Mouse (Mus musculus) bone marrow, adult 2 months (tissue): Measurements from ENCODE around the gene Ap1g1. TPM values are rescaled to one million over a fixed set of nuclear protein-coding genes. Genes with fewer than 3 reads are reported as not detected.
"Not testable (repeated sequence)": the region's sequence is repeated elsewhere in the genome, so short reads cannot be mapped to it uniquely, and the experiment has no call there.

ENCODE experiments used
- H3K27ac ChIP-seq: fragments of 200-500 bp; 2 replicates; pipeline ENCODE4 v1.5.1; 2012; ENCODE audit warnings: low read depth, mild to moderate bottlenecking, control low read depth, inconsistent platforms, low read length; ENCODE audit not compliant: control insufficient read depth, poor library complexity, insufficient read depth
- H3K4me1 ChIP-seq: fragments of 200-500 bp; 2 replicates; pipeline ENCODE4 v1.6.1; 2011; ENCODE audit warnings: low read length; ENCODE audit not compliant: control insufficient read depth, insufficient read depth
- H3K4me3 ChIP-seq: fragments of 200-500 bp; replicated peaks from 2 replicates; pipeline ENCODE3; 2011; ENCODE audit warnings: mild to moderate bottlenecking, low read depth, low read length, control low read depth; ENCODE audit not compliant: control insufficient read depth
- CTCF ChIP-seq: fragments of 200-500 bp; IDR thresholded peaks from 2 replicates; pipeline ENCODE4 v1.5.1; 2011; ENCODE audit warnings: low read length, control low read depth; ENCODE audit not compliant: control insufficient read depth, insufficient read depth
- POLR2A ChIP-seq: fragments of 200-500 bp; IDR thresholded peaks from 2 replicates; pipeline ENCODE4 v1.6.1; 2011; ENCODE audit warnings: low read depth, mild to moderate bottlenecking, control low read depth, low read length, borderline replicate concordance; ENCODE audit not compliant: control insufficient read depth
- WGBS: fragments of 180-500 bp; shearing (Covaris S2); methylation state at CpG from one replicate; pipeline ENCODE4 v1.1.7; 2018; 5-methylcytosine and 5-hydroxymethylcytosine counted together
- polyA plus RNA-seq: library from polyadenylated mRNA; stranded (reverse); fragments of >200 nt; gene quantifications from 2 replicates; pipeline ENCODE4 v1.2.4, GENCODE M21; 2011; ENCODE audit warnings: low replicate concordance; ENCODE audit not compliant: missing spikeins, insufficient read depth, insufficient read length

Ap1g1 gene
- polyA plus RNA-seq, 1 experiment: 34.5 TPM

GRCm38 (mm10) chr8:109864798-109865197, 86.4 kb downstream of the Ap1g1 start:
- Histone ChIP-seq H3K4me1 (no peaks in the 10 kb centered on the region; the same call in 1 of the 2 replicates), H3K4me3 (no peak overlapping the region), H3K27ac (peak overlapping the region; percentile 79; the same call in 1 of the 2 replicates)
- 60% methylated on average over 2 of the region's 2 CpGs for WGBS
- no peak for TF ChIP-seq CTCF
- no peak for TF ChIP-seq POLR2A

- 75% methylated on average over 4 of the region's 4 CpGs for WGBS
- Histone ChIP-seq H3K4me3 (peak overlapping the region; percentile 25), H3K4me1 (no peaks in the 10 kb centered on the region; the same call in 1 of the 2 replicates), H3K27ac (peak overlapping the region; percentile 87)
- TF ChIP-seq POLR2A (no peak), CTCF (no peak)
Measured at GRCm38 (mm10) chr8:109865536-109865935, 87.2 kb downstream of the Ap1g1 start.

- H3K4me3 ChIP-seq: no peak overlapping the region
- no peaks in the 10 kb centered on the region; the same call in 1 of the 2 replicates for H3K4me1 ChIP-seq
- no peak overlapping the region for H3K27ac ChIP-seq
- 73% methylated on average over 5 of the region's 5 CpGs for WGBS
- TF ChIP-seq CTCF (no peak), POLR2A (no peak)
Measured at GRCm38 (mm10) chr8:109866690-109867089, 88.3 kb downstream of the Ap1g1 start.

GRCm38 (mm10) chr8:109868003-109868679, 89.8 kb downstream of the Ap1g1 start, which contains the start of gene Phlpp2:
Gene Phlpp2, plus strand, starts transcription at chr8:109868542.
- Histone ChIP-seq H3K4me3 (peak within 1 kb of the TSS; percentile 71), H3K27ac (peak within 1 kb of the TSS; percentile 87), H3K4me1 (no peaks in the 10 kb centered on the region; the same call in 1 of the 2 replicates)
- 1% methylated on average over 42 of the region's 42 CpGs for WGBS
- TF ChIP-seq CTCF: no peak
- peak; percentile 98 for TF ChIP-seq POLR2A

GRCm38 (mm10) chr8:109868680-109869361, 90.5 kb downstream of the Ap1g1 start:
- under 1% methylated on average over 78 of the region's 78 CpGs for WGBS
- TF ChIP-seq CTCF (no peak), POLR2A (no peak)
- H3K4me3 ChIP-seq: peak overlapping the region; percentile 71
- peak overlapping the region; percentile 87 for H3K27ac ChIP-seq
- no peaks in the 10 kb centered on the region; the same call in 1 of the 2 replicates for H3K4me1 ChIP-seq

- H3K27ac ChIP-seq: no peak overlapping the region
- no peak overlapping the region for H3K4me3 ChIP-seq
- TF ChIP-seq CTCF (no peak), POLR2A (no peak)
- 31% methylated on average over 1 of the region's 1 CpGs for WGBS
- H3K4me1 ChIP-seq: no peaks in the 10 kb centered on the region
Measured at GRCm38 (mm10) chr8:109871056-109871455, 92.7 kb downstream of the Ap1g1 start.

GRCm38 (mm10) chr8:109873800-109874199, 95.4 kb downstream of the Ap1g1 start:
- H3K27ac ChIP-seq, H3K4me3 ChIP-seq, H3K4me1 ChIP-seq: not testable (repeated sequence)
- WGBS: 90% methylated on average over 3 of the region's 3 CpGs

GRCm38 (mm10) chr8:109880012-109880662, 101.8 kb downstream of the Ap1g1 start:
- WGBS: 82% methylated on average over 5 of the region's 5 CpGs
- no peak for TF ChIP-seq POLR2A
- TF ChIP-seq CTCF: no peak
- Histone ChIP-seq H3K27ac (no peak overlapping the region), H3K4me3 (no peak overlapping the region), H3K4me1 (no peaks in the 10 kb centered on the region)
